Mouse (Mus musculus) brain, embryonic 14.5 days (tissue): ENCODE measurements at regions not wholly inside any gene's neighbourhood (a gene's known extent, or its start where the extent isn't known, plus 50 kb on each side); places are given as distances from the start of the nearest gene placed in this dataset.

Experiments
- DNase-seq: peaks from one replicate; pipeline ENCODE4 v3.0.0-alpha.2; 2011; ENCODE audit warnings: low read depth
- CTCF ChIP-seq: fragments of 200-500 bp; IDR thresholded peaks from 2 replicates; pipeline ENCODE4 v1.5.1; 2012; ENCODE audit warnings: inconsistent platforms, mild to moderate bottlenecking, moderate library complexity, borderline replicate concordance; ENCODE audit not compliant: insufficient read depth, insufficient read length; ENCODE audit errors: extremely low read depth
- POLR2A ChIP-seq: fragments of 200-500 bp; IDR thresholded peaks from 2 replicates; pipeline ENCODE4 v1.6.1; 2012; ENCODE audit warnings: mild to moderate bottlenecking, inconsistent platforms, borderline replicate concordance; ENCODE audit not compliant: poor library complexity, insufficient read depth, insufficient read length, severe bottlenecking; ENCODE audit errors: extremely low read depth

GRCm38 (mm10) chr6:118330496-118330895, 88.8 kb downstream of the Bms1 start:
- TF ChIP-seq CTCF: no peak
- TF ChIP-seq POLR2A: no peak
- no peak for DNase-seq

GRCm38 (mm10) chr6:118327458-118327857, 91.8 kb downstream of the Bms1 start:
- DNase-seq: no peak
- TF ChIP-seq POLR2A: no peak
- peak; percentile 35; the same call in 1 of the 2 replicates for TF ChIP-seq CTCF

- TF ChIP-seq CTCF (no peak), POLR2A (no peak)
- DNase-seq: no peak
Measured at GRCm38 (mm10) chr6:118325681-118326080, 93.6 kb downstream of the Bms1 start.

GRCm38 (mm10) chr6:118324559-118324958, 94.7 kb downstream of the Bms1 start:
- no peak for DNase-seq
- TF ChIP-seq POLR2A (no peak), CTCF (no peak)

GRCm38 (mm10) chr6:118323052-118323451, 96.2 kb downstream of the Bms1 start:
- TF ChIP-seq CTCF (no peak), POLR2A (no peak)
- no peak for DNase-seq

GRCm38 (mm10) chr6:118322631-118323030, 96.6 kb downstream of the Bms1 start:
- DNase-seq: no peak
- no peak for TF ChIP-seq POLR2A
- TF ChIP-seq CTCF: no peak

- TF ChIP-seq POLR2A: no peak
- TF ChIP-seq CTCF: no peak
- DNase-seq: no peak
Measured at GRCm38 (mm10) chr6:118322061-118322460, 97.2 kb downstream of the Bms1 start.

GRCm38 (mm10) chr6:118320021-118320525, 99.2 kb downstream of the Bms1 start:
- TF ChIP-seq POLR2A: no peak

GRCm38 (mm10) chr6:118315881-118316280, 103.4 kb downstream of the Bms1 start:
- no peak for DNase-seq
- TF ChIP-seq CTCF (no peak), POLR2A (no peak)

More at GRCm38 (mm10) chr6:118320021-118320525, 99.2 kb downstream of the Bms1 start:
- no peak for DNase-seq

GRCm38 (mm10) chr6:118314941-118315687, 104.2 kb downstream of the Bms1 start:
- no peak for TF ChIP-seq POLR2A
- no peak for TF ChIP-seq CTCF
- DNase-seq: no peak

GRCm38 (mm10) chr6:118311081-118311480, 108.2 kb downstream of the Bms1 start:
- TF ChIP-seq POLR2A: no peak
- TF ChIP-seq CTCF: no peak
- DNase-seq: no peak

GRCm38 (mm10) chr6:118309923-118310322, 109.4 kb downstream of the Bms1 start:
- TF ChIP-seq CTCF (no peak), POLR2A (no peak)
- DNase-seq: no peak

- TF ChIP-seq CTCF (no peak), POLR2A (no peak)
- DNase-seq: no peak
Measured at GRCm38 (mm10) chr6:118308586-118308985, 110.7 kb downstream of the Bms1 start.

- TF ChIP-seq POLR2A (no peak), CTCF (no peak)
- no peak for DNase-seq
Measured at GRCm38 (mm10) chr6:118307481-118307880, 110.0 kb upstream of the Ret start.
